Mouse (Mus musculus): ENCODE data around the gene Thrsp.

Gene Thrsp

DNA sequence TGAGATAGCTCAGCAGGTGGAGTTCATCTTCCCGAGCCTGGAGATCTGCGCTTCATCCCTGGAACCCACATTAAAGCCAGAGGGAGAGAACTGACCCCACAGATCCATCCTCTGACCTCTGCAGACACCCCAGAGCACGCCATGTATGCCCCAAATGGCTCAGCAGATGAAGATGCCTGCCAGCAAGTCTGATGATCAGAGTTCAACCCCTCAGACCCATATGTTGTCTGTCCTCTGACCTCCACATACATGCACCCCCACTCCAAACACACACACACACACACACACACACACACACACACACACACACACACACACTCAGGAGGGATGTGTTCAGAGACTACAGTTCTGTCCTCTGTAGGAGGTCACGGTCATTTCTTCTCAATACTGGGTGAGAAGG is 1.1 kb downstream of the Thrsp start:
- WGBS, result 87% methylated on average over 4 of the region's 4 CpGs

DNA sequence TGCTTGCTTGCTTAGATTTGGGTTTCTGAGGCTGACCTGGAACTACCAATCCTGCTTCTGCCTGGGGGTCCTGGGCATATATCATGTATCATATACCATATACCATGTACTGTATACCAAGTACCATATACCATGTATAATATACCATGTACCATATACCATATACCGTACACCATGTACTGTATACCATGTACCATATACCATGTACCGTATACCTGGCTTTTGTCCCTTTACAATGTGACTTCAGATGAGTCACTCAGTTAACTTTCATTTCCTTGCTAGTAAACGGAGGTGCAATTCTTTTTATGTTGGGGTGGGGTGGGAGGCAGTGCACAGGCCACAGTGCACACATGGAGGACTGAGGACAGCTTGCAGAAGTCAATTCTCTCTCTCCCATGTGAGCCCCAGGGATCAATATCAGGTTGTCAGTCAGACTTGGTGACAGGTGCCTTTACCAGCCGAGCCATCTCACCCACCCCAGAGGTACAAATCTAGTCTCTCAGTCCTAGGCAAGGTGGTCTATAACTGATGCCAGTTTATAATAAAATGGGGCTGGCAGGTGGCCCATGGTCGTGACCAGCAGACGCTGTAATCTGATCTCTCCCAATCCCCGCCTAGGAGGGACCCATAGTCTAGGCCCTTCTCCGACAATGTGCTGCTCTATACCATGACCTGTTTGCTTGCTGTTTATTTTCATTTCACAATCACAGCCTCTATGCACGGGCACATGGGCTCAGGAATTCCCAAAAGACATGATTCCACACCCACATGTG is 2.4 kb downstream of the Thrsp start:
- 66% methylated on average over 9 of the region's 9 CpGs for WGBS

DNA sequence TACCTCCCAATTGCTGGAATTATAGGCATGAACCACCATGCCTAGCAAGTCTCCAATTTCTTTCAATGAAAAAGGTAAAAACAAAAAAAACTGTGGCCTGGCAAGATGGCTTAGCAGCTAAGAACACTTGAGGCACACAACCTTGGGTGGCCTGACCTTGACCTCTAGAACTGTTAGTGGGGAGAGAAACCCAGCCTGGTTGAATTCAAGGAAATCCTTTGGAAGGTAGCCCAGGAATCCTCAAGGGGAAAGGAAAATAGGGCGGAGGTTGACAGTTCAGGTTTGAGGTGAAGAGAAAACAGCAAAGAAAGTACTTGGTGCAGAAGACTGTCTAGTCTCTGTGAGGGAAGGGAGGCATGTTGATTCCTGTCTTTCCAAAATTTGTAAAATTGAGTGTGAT is 3.1 kb downstream of the Thrsp start:
- 73% methylated on average over 1 of the region's 1 CpGs for WGBS

DNA sequence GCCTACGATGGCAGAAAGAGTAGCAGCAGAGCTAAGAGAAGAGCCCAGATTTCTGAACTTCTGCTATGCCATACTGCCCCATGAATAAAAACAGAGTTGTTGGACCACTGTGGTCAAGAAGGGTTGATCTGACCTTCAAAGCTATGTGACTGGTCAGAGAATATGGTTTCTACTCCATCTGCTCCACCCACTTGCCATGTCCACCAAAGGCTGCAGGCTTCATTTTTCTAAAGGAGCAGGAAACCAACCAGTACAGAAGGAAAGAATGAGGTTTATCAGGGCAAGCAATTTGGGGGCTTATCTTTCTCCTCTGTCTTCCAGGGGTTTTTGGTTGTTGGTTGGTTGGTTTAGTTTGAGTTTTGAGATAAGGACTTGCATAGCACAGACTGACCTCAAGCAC is 3.5 kb downstream of the Thrsp start:
- WGBS, result 88% methylated on average over 1 of the region's 1 CpGs

DNA sequence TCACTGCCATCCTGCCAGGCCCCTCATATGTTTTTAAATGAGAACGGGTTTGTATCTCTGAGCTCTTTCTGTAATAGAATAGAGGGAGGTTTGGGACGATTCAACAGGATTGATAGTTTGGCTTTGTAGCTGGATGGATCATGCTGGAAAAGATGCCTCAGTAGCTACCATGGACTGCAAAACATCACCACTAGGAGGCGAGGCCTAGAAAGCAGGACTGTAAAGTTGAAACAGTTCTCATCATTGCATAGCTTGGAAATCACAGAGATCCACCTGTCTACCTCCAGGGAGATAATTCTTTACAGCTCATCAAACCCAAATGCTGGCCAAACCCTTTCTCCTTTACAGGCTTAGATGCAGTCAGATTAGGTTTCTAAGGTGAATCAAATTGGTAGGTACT is 6.0 kb downstream of the Thrsp start:
- WGBS, result 77% methylated on average over 3 of the region's 3 CpGs

DNA sequence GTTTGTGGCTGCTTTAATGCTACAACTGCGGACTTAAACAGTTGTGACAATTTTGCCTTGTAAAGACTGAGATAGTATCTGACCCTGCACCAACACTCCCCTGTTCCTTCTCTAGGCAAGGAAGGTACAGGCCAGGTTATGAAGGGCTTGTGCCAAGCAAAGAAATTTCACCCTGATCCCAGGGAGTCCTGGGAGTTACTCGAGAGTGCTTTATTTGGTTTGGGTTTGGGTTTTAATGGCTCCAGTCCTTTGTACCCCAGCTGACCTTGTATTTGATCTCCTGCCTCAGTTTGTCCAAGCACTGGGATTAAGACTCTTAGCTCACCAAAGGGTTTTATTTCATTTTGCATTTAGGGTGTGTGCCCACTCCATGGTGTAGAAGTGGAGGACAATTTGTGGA is 6.4 kb downstream of the Thrsp start:
- WGBS, result 94% methylated on average over 2 of the region's 2 CpGs

DNA sequence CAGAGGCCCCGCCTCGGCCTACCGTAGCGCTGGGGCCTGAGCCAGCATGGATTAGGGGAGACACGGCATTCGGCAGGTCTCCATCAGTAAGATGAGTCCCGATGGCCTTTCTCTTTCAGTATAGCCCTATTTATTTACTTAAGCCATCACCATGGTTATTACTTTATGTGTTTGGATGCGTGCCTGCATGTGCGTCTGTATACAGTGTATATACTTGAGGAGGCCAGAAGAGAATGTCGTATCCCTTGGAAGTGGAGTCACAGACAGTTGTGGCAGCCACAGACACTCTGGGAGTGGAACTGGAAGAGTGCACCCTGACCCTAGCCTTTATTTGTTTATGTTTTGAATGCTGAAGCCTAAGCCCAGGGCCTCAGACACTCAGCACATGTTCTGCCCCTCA is 10.4 kb downstream of the Thrsp start:
- WGBS, result 74% methylated on average over 10 of the region's 10 CpGs

DNA sequence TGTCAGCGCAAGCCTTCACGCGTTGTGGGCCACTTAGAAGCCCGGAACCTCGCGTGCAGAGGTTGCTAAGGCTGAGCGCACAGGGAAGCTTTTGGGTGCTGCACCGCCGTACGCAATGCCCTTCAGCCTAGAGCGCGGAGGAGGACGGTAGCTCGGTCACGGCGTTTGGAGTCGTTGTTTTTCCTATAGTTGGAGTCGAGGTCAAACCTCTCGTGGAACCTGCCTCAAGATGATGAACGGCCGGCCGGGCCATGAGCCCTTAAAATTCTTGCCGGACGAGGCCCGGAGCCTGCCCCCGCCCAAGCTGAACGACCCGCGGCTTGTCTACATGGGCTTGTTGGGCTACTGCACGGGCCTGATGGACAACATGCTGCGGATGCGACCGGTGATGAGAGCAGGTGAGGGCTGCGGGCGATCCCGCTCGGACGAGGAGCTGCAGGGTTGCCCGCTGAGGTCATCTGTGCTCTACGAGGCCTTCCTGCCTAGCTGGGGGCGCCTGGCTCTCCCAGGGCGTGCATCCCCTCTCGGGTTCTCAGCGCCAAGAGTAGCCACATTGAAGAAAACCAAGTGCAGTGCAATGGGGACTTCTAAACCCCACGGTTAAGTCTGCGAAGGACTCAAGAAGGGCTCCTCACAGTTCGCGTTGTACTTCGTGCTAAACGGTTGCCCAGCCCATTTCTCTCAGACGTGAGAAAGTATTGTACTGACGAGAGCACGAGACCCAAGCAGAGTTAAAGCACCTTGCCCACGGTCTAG is 17.4 kb downstream of the Thrsp start, which contains the start of gene Ndufc2:
Ndufc2 (plus strand) TSS at position 44 of the 756 bp plus-strand sequence.
- WGBS, result under 1% methylated on average over 54 of the region's 54 CpGs

DNA sequence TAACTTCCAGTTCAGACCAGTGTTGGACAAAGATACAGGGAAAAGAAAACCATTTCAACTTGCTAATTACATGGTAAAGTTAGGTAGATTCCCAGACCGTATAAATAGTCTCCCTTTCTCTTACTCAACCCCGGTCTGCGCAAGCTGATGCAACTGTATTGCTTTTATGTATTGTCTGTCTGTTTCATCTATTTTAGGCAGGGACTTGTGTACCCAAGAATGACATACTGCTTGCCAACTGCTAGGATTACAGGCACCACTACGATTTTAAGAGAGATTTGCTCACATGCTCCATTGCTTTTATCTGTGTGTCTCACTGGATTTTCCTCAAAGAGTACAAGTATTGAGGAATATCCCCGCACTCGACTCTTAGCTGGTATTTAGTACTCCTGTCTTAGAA is 18.6 kb downstream of the Thrsp start:
- WGBS, result 69% methylated on average over 6 of the region's 6 CpGs

DNA sequence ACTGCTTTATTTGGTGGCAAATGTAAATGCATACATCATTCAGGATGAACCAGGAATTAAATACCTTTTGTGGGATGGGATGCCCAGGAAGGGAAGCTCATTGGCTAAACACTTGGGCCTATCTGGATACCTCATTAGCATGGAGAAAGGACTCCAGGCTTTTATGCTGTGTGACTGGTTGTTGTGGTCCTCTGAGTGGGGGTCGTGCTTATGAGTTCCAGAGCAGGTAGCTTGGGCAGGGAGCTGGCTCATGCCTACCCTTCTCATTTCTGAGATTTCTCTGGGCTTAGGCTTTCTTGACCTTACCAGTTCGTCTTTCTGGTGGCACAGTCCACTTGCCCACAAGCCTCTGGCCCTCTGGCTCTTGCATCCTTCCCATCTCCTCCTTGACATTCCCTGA is 23.2 kb downstream of the Thrsp start:
- WGBS, result 79% methylated on average over 2 of the region's 2 CpGs

DNA sequence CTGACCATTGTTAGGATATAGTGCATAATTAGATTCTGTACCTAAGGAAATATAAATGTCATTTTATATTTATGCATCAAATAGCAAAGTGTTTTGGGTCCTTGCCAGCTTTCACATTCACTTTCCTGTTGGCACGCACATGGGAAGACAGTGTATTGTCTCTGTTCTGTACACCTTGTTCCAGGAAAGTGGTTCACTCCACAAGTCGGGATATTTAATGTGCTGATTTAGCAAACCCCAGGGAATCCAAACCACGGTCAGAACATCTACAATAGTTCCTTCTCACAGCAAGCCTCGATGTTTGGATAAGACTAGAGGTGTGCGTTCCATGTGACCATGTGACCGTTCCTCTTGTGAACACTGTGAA is 25.5 kb downstream of the Thrsp start:
- 61% methylated on average over 6 of the region's 6 CpGs for WGBS

DNA sequence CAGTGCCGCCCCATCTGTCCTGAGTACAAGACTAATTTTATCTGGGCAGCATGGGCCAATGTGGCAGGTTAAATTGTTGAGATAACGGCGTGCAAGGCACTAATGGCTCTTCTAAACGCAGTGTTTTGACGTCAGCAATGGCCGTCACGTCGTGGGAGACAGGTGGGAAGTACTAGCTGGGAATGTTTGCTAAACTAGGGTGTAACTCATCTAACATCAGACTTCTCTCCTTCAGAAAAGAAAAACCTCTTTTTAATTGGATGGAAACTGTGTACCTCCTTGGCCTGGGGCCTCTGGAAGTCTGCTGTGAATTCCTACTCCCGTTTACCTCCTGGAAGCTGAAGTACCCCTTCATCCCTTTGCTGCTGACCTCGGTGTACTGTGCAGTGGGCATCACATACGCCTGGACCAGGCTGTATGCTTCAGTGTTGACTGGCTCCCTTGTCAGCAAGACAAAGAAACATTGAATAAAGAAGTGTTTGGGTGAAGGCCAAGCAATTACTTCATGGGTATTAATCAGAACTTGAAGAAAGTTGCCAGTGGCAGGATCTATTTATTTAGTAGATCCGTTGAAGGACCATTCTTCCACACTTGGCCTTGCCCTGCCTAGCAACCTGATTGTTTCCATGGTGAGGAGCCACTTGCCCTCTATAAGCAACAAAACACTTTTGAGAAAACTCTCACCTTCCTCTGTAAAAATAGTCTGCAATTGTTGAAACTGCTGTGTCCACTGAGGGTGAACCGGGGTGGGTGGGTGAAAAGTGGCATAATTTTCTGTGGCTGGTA is 26.0 kb downstream of the Thrsp start:
- 63% methylated on average over 13 of the region's 13 CpGs for WGBS

DNA sequence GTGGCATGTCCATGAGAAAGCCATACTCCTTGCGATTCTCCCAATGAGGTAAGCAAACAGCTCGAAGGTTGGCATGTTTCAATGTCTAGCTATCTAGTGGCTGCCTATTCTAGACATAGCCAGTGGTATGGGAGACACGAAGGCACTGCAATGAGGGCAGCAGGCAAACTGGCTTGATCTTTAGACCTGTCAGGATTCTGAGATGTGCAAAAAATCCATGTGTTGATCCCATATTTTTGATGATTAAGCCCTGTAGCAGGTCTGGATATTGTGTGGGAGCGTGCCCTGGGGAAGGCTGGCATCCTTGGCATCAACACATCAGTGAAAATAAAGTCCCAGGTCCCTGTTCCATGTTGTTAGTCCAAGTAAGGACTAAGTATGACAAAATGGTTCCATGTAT is 29.0 kb downstream of the Thrsp start:
- WGBS, result 93% methylated on average over 4 of the region's 4 CpGs

DNA sequence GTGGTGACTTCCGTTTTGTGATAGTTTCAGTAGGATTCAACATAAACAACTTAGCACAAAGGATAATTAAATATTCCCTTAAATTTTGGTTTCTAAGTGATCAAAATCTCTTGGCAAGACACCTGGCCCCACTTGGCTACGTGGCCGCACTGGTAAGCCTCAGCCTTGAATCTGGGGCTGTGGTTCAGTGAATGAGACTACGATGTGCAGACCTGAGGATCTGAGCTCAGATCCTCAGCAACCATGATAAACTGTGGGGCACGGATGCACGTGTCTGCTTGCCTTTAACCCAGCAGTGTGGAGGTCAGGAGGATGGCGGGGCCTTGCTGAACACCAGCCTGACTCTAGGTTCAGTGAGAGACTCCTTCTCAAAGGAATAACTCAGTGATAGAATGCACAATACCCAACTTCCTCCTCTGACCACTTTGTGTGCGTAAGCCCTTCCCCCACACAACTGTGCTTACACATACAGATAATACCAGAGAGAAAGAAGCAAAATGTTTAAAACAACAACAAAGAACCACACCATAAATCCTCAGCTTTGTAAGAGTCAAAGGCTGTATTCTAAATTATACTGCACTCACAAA is 29.9 kb downstream of the Thrsp start:
- WGBS, result 77% methylated on average over 8 of the region's 8 CpGs

DNA sequence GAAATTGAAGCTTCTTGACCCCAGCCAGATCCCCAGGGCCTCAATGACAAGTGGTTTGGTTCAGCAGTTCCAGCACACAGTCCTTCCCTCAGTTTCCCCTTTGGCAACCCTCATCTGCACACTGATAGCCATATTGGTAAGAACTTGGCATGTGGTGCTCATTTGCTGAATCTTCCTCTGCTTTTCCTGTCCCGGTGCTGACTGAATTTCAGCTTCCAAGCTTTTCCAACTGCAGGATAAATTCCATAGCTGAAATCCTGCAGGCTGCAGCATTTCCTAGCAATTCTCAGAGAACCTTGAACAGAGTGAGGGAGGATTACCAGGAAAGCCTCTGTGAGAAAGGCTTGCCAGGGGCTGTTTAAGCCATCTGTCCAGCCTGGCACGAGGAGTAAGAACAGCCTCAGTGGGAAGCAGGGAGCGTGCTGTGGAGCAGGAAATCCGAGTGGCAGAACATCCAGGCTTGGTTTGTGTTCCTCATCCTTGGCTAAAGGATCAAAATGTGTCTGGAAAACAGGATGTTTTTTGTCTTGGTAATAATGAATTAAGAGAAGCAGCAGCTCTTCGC is 30.6 kb downstream of the Thrsp start:
- 19% methylated on average over 5 of the region's 5 CpGs for WGBS

DNA sequence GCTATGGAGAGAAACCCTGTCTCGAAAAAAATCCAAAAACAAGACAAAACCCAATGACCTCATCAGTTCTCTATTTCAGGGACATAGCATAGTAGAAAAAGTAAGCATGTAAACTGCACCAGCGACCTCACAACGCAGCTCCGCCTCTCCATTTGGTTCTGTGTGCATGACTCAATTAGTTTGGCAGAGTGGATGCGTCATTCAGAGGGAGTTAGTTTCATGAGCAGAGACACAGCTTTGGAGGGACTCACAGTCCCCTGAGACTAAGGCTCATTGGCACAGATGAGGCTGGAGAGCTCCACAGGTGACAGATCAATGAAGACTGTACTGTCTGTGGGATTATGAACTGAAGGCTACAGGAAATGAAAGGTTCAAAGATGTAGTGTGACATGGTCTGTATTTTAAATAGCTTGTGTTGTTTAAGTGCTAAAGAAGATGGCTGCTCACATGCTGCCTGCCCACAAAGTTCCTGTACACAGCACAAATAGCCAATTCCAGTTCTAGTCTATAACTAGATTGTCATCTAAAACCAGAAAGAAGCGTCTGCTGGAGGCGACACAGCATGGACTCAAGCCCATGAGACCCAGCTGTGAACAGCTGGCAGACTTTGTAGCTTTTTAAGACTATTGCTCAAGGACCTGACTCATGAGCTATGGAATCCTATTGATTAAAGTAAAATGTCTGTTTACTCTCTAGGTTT is 31.3 kb downstream of the Thrsp start:
- 49% methylated on average over 7 of the region's 7 CpGs for WGBS

DNA sequence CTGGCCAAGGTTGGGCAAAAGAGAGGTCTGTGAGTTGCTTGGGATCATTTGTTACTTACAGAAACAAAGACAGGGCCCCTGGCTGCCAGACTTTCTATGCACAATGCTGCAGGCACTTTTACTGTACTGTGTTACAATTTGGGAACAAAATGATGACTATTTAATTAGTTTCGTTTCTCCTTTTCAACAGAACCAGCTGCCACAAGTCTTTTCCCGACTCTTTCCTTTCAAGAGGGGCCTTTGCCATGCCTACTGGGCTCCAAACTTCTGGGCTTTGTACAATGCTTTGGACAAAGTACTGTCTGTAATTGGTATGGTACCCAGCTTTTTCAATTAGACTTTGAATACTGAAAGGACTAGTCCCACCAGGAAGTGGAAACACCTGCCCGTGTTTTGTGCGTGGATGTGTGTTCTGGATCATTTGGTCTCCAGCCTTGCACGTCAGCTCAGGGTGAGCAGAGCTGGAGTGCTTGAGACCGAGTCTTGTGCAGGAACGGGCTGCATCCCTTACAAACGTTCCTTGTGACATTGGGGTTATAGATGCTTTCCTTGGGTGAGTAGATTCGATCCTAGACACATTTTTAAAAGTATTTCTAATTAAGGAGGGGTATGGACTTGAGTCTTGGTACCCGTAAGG is 33.9 kb downstream of the Thrsp start:
- 76% methylated on average over 10 of the region's 10 CpGs for WGBS

DNA sequence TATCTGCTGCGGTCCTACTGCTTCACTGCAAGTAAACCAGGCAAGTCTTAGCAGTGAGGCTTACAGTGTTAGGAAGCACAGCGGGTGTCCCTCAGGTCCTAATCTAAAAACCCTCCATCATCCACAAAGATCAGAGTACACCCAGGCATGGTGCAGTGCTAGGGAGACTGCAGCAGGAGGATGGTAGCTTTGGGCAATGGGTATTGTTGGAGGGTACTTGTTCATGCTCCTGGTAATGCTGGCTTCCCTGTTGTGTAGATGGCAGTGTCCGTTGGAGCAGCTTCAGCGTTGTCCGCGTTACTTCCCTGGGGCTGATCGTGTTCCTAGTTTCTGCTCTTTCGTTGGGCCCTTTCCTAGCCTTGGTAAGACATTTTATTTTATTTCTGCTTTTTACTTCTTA is 34.9 kb downstream of the Thrsp start:
- WGBS, result 96% methylated on average over 8 of the region's 8 CpGs

DNA sequence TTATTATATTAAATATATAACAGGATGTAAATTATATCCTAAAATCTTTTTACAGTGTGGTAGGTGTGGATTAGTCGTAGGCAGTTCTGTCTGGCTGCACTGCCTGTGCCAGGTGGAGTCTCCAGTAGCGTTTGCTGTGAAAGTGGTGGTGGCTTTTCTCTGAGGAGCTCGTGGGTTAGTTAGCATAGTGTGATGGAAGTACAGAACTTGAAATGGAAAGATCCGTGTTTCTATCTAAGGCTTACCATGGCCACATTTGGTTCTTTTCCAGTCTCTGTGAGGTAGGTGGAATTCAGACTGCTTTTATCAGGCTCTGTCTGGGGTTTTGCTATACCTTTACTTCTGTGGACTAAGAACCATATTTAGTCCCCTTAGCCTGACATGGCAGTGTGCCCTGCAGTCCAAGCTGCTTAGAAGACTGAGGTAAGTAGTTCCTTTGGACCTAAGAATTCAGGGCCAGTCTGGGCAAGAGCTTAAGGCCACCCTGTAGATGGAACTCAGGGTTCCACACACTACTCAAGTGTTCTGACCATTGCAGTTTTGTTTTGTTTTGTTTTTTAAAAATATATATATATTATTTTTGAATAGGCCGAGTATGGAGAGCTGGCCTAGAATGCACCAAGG is 36.9 kb downstream of the Thrsp start:
- WGBS, result 75% methylated on average over 5 of the region's 5 CpGs

DNA sequence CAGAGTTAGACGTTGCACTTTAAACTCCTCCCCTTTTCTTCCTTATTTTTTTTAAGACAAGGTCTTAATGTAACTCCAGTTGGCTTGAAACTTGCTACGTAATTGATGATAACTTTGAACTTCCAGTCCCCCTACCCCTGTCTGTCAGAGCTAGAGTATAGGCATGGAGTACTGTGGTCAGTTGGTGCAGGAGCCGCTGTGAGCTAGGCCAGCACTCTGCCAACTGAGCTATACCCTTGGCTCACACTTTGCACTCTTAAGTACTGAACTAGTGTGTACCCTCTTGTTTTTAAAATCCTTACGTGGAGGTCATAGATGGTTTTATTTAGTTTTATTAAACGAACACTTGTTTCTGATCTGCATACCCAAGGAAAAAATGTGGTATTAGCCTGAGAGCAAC is 38.2 kb downstream of the Thrsp start:
- 89% methylated on average over 5 of the region's 5 CpGs for WGBS

Measured in cerebral cortex, adult 2 months (tissue).